Mouse (Mus musculus) kidney, postnatal 25 days (tissue): ENCODE results near the gene Fcho2.

ENCODE experiments used
- DNase-seq, 2 experiments: peaks; one replicate each; pipeline ENCODE4 v3.0.0; 2021; ENCODE audit warnings: mixed read lengths in 2 of 2

The Fcho2 gene

DNA sequence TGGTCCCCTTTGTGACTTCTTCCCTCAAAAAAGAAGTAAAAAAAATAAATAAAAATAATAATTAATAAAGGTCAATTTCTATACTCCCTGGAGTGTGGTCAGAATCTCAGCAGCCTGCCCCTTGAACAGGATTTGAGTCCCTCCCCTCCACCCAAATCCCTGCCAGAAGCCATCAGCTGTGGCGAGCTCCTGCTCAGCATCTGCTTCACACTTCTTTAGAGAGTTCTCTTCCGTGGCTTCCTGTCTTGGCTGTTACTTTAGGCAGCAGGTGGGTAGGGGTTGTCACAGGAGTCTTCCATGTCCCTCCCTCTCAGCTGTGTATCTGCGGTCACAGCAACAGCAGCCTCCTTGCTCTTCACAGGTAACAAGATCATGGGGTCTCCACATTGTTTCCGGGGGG lies 109.7 kb downstream of the Fcho2 start:
- DNase-seq, result peak in 1 of 2 experiments; percentile 15

DNA sequence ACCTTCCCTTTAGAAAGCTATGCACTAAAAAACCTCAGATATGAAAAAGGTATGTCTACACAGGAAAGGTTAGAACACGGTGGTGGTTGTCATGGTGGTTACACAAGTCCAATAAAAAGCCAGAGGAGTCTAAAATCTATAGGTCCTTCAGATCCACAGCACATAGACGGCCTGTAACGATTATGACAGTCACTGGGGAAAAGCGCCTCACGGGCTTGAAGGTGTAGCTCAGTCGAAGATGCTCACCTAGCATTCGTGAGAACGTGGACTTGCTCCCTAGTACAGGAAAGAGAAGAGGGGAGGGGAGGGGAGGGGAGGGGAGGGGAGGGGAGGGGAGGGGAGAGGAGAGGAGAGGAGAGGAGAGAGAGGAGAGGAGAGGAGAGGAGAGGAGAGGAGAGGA lies 111.5 kb downstream of the Fcho2 start:
- no peak for DNase-seq

DNA sequence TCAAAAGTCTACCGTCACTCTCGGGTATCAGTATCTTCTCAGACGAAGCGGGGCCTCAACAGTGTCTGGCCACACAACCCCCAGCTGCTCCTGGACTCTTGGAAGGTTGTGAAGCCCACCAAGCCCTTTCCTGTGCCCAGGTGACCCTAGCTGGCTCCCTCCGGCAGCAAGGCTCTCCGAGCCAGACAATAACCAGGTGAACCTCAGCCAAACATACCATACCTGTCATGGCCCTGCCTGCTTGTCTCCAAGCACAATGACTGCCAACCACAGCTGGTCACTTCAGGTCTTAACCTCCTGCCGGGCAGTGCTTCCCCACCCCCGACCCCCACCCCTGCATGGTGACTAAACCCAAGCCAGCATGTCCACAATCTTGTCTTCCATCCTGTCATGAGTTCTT lies 112.9 kb downstream of the Fcho2 start:
- peak in 1 of 2 experiments; percentile 24 for DNase-seq

DNA sequence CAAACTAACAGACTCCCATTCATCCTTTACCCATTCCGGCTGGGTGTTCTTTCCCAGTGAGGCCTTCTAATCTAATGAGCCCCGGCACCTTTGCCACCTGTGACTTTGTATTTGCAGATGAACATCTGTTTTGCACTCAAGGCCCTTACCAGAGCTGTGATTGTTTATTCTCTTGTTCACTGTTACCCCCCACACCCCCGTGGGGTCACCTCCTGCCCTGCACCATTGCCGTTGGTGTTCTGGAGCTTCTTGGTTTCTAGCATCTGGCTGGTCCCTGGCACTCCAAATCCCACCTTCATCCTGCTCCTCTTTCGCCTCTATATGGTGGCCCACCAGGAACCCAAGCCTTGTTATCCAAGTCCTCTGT lies 114.0 kb downstream of the Fcho2 start:
- DNase-seq, result peak in 1 of 2 experiments; percentile 34

DNA sequence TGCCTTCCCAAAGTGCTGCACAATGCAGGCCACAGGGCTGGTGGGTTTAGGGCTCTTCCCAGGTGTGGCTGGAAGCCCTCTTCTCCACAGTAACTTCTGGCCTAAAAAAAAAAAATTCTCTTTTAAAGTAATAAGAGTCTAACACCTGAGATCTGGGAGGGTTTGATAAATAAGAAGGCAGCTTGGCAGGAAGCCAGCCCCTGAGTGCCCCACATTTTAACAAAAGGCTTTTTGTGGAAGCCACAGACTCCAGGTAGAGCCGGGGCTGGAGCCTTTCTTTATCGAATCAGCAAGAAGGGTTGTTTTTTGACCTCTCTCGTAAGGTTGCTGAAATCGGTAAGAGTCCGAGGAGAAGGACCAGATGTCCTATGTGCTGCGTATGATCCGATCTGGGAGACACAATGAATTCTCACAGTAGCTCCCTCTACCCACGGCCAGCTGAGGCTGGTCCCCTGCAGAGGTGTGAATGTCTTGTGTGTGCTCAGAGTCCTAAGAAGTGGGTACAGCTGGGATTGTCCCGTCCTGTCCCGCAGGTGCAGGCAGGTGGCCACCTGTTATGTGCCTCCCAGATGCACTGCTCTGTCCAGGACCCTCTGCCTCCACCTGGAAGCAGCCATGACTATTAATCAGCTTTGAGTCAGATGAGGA lies 114.5 kb downstream of the Fcho2 start:
- peak in 1 of 2 experiments; percentile 16 for DNase-seq

DNA sequence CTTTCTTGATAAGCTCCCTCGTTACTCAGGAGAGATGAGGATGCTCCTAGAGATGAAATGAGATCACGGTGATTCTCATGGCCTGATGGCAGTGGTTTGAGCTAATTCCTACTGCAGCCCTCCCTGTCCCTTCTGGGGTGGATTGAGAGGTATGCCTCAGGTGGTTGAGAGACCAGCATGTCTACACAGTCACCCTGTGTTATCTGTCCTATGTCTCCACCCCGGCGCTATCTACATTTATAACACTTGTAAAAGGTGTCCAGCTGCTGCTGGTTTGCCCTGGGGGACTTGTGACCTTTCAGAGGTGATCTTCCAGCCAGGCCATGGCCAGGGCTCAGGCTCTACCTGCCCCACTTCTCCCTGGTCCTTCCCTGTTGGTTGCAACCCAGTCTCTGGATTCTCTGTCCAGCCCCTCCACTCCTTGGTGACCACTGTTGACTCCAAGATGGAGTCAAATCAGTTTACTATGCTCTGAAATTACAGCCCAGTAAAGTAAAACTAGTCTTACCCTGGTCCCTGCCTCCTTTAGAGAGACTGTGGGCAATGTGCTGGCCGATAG lies 115.2 kb downstream of the Fcho2 start:
- peak in 1 of 2 experiments; percentile 33 for DNase-seq

DNA sequence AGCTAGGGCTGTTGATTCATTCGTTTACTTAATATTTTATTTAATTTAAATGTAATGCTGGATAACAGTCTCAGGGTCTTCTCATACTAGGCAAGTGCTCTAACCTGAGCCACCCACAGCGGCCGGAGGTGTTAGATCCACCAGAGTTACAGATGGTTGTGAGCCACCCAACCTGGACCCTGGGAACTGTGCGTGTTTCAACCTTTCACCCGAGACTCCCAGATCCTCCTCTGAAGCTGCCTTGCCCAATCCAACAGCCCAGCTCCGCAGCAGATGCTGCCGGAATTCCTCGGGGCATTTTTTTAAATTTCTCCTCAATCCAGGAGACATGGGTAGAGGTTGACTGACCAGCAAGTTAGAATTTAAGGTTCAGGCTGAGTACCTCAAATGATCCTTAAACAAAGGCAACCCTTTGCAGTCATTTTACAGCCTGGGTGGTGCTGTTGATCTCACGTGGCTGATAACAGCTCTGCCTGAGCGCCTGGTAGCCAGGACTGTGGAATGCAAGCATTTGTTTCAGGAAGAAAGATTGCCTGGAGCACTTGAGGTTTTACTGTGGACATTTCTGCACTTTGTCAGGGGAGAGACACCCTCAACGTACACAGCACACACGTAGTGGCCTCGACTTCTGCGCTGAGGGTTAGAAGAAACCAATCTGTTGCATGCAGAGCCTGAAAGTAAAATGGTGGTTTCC lies 116.1 kb downstream of the Fcho2 start:
- DNase-seq, result peak in 1 of 2 experiments; percentile 69

DNA sequence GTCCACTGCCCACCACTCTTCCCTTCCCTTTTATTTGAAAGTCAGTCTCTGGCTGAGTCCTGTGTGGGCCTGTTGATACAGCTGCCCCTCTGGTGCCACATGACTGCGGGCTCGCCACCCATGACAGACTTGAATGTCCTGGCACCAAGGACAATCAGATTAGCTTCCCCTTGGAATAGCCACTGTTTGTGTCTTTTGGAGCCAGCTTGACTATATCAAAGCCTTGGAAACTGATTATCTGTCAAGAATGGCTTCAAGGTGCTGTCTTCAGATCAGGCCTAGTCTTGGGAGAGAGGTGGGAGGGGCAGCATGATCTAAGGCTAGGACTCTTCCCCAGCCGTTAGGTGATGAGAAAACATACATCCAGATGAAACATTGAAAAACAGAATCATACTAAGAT lies 118.5 kb downstream of the Fcho2 start:
- DNase-seq, result peak in 1 of 2 experiments; percentile 49

DNA sequence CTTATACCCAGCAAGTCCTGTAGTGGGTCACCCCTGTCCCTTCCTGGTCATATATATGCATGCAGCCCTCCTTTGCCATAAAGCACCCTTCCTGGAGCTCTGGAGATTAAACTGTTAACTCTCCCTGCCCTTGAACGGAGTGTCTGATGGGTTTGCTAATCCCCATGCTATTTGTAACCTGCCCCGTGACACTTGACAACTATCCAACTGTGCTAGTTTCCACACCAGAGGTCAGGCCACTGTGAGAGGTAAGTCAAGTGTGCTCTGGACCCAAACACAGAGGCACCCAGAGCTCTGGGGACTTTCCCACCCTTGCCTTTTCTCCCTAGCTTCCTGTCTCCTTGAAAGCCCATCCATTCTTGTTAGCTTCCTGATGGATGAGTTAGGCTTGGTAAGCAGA lies 119.7 kb downstream of the Fcho2 start:
- peak; percentile 83 to 91 for DNase-seq

DNA sequence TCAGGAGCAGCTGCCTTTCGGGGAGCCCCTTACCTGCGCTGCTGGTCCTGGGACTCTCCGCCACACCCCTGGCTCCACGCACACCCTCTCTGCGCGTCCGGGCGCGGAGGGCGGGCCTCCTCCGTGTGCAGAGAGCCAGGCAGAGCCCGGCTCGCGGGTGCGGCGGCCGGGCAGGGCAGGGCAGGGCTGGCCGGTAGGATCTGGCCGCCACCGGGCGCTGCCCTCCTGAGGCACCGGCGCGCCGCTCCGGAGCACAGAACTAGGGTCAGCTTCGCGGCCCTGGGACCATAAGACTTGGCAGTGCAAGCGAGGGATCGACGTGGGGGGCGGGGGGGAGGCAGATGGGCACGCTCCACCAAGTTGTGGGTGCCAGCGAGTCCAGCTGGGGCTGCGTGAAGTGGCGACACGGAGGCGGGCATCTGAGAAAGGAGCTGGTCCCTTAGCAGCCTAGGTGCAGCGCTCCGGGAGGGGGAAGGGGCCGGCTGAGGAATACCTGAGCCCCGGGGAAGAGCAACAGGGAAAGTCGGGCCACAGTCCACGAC lies 120.4 kb downstream of the Fcho2 start, which contains the start of gene Tmem171:
Tmem171 (minus strand) TSS at position 62 of the 542 bp plus-strand sequence.
- peak; percentile 60 to 89 for DNase-seq

DNA sequence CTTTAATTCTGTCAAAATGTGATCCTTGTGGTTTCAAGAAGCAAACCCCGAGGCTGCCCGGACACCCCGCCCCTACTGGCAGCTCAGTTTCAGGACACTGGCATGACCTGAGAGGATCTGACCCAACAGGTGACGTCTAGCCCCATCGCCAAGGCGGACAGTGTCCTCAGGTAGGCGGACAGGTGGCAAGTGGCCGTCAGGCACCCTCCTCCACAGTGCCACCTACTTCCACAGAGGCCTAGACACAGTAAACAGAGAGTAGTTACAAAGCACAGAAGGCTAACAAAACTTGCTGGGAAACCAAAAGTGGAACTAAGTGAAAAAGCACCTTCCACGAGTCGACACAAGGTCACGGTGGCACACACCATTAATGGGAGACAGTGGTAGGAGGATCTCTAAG lies 121.9 kb downstream of the Fcho2 start:
- DNase-seq, result peak in 1 of 2 experiments; percentile 62

DNA sequence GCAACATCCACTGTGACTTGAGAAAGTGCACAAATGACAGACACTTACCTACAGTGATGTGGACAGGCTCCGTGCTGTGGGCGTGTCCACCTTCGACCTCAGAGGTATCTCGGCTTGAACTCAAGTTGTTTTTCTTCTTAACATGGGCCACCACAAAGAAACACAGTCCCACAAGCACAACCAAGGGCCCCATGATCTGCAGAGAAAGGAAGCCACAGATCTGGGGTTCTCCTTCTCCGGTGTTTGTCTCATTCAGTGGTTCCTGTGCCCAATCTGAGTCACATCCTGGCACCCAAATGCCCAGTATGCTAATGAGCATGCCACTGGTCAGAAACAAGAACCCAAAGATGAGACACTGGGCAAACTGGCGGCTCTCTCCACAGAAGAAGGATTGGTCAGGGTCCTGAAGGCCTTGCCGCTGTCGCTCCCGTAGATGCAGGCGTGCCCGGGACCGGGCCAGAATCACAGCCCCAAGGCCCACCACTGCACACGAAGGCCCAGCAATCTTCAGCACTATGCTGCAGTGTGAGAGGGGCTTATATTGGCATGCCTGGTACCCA lies 123.2 kb downstream of the Fcho2 start:
- peak in 1 of 2 experiments; percentile 31 for DNase-seq

DNA sequence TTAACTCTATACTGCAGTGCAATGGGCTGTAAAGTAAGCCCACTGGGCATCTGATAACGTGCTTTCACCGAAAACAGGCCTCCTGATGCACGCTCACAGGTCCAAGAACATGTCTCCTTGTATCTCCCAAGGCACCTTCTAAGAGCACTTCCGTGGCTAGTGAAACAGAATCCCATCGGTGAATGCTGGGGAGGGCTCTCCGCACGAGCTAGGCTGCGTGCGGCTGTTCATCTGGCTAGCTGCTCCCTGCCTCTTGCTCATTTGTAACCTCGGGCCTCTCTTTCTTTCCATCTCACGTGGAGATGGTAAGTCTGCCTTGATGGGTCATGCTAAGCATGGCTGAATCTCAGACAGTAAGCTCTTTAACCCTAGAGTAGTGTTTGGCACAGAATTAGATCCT lies 124.4 kb downstream of the Fcho2 start:
- no peak for DNase-seq

DNA sequence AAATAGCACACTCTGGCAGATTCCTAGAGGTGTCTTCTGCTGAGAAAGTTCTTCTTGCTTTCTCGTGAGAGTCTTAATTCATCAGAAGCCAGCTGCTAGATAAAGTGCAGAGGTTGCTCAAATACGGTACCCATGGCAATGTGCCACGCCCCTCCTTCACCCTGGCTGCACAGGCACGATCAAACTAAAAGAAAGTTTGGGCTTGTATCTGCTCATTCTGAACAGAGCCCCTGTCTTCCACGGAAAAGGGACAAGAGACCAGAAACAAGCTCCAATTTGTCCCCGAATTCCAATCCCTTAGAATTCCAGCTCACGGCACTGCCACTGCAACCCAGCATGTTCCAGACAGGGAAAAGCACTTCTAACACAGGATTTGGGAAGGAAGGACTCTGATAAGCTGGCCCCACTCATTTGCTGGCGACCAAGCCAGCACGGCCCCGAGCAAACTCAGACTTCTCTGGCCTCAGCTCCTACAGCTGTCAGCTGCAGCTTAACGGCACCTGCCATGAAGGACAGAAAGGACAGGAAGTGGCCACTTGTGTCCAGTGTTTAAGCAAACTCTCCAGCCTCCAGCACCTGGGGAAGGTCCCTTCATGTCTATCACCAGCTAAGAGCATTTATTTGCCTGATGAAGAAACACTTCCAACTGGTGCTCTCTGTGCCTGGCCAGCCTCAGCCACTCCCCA lies 125.5 kb downstream of the Fcho2 start:
- DNase-seq, result peak; percentile 76 to 78

DNA sequence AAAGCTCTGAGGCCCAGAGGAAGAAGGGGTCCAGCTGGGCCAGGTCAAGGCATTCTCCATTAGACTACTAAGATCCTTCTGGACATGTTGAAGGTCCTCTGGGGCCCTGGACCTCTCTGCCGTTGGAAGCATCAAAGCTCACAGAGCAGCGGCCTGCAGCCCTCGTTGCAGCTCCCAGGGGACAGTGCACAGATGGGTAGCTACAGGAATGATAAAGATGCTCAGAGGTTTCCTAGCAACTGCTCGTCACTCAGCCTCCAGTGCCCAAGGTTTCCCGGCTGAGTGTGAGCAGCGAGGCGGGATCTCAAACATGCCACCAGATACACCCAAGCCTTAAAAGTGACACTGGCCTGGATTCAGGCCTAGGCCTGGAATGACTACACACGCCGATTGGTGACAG lies 127.3 kb downstream of the Fcho2 start:
- peak in 1 of 2 experiments; percentile 30 for DNase-seq

DNA sequence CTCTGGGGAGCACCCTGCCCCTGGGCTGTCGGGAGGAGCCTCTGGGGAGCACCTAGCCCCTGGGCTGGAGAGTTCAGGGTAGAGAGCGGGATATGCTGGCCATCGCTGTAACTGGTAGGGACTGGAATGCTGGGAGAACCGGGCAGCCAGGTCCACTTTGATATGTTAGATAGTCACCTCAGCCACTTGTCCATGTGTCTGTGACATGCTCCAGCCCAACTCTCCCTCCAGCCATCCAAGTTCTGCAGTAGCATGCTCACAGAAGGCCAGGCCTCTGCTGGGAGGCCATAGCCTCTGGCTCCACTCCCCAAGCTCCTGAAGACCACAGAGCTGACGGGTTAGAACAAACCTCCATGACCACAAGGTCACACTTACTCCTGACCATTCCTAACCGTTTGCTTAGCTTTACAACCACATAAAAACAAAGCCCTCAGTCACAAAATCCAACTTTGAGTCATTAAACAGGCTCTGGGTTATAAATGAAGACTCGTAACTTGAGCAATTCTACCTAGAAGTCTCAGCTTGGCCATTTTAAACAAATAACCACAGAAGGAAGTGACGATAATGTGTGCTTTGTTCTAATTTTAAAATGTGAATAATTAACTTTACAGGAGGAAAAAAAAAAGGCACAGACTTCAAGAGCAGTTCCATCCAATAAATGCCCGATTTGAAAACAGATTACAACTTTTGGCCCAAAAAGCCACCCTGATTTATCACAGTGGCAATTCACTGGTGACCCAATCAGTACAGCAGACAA lies 130.9 kb downstream of the Fcho2 start:
- DNase-seq, result peak in 1 of 2 experiments; percentile 47

DNA sequence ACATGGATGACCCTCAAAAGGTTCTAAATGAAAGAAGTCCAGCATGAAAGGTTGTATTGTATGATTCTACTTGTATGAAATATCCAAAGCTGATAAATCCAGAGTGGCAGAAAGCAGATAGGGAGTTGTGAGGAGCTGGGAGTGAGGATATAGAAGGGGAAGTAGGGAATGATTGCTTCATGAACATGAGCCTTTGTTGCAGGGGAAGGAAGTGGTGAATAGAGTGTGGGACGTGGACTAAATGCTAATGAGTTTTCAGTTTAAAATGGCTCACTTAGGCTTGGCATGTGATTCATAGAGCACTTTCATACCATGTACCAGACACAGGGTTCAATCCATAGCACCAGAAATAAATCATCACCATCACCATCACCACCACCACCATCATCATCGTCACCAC lies 131.8 kb downstream of the Fcho2 start:
- no peak for DNase-seq

DNA sequence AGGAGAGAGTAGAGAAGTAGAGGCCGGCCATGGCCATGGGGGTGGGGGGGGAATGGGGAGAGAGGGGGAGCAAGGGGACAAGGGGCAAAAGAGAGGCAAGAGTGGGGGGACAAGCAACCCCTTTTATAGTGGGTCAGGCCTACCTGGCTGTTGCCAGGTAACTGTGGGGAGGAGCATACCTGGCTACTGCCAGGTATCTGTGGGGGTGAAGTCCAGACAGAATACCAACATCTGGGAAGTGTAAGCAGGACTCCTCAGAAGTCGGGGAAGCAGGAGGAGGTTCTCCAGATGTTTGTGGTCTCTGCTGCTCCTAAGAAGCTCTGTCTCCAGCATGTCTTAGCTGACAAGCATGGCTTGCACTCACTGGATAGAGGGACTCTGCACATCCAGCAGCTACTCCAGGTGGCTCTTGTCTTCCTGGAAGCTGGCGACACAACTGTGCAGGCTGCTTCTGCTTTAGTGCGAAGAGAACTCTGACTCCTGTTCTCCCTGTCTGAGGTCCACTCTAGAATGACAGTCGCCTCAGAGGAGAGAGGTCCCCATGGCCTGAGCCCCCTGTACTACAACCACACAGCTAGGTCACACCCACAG lies 134.7 kb downstream of the Fcho2 start:
- DNase-seq, result peak in 1 of 2 experiments; percentile 24

DNA sequence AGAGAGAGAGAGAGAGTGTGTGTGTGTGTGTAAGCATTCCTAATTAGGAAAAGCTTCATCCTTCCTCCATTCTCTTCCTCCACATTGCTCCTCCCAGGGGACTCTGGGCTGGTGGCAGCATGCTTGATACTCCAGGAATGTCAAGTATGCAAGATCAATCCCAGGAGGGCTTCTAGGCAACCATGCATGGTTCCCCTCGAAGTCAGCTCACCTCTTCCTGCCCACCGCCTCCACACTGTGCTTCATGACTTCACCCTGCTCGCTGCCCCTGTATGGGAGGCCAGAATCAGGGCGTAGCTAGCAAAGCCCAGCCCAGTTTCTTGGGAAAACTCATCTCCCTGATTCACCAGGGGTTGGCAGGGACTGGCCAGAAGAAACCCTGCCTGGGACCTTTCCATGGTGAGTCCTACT lies 135.6 kb downstream of the Fcho2 start:
- peak in 1 of 2 experiments; percentile 37 for DNase-seq

DNA sequence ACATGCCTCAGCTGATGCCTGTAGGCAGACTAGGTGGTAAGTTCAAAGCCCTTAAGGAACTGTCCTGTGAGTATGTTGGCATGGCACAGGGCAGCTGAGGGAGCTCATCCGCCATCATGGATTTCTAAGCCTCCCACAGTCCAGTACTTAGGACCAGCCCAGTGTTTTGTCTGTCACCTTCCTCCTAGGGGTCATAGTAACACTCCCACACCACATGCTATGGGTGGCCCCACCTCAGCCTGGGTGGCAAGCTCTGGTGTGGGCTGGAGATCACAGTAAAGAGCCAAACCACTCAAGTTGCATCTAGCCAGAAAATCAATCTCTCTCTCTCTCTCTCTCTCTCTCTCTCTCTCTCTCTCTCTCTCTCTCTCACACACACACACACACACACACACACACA lies 136.0 kb downstream of the Fcho2 start:
- DNase-seq, result peak in 1 of 2 experiments; percentile 29

DNA sequence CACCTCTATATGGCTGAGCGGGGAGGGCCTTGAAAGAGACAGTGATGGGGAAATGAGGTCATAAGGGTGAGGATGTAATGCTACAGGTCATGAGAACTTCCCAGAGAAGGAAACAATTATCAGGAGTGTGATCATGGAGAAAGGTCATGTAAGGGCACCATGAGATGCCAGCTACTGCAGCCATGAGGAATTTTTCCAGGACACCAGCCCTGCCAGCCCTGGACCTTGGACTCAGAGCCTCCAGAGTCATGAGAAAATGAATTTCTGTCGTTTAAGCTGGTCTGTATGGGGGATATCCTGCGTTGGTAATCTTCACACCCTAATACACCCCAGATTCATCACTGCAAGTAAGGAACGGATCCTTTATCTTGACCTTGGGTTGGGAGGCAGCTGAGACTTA lies 141.3 kb downstream of the Fcho2 start:
- peak in 1 of 2 experiments; percentile 52 for DNase-seq
